Mouse (Mus musculus) lung, postnatal 0 days (tissue): ENCODE results near the gene Zfp738. TPM values are rescaled to one million over a fixed set of nuclear protein-coding genes. Genes with fewer than 3 reads are reported as not detected.
A peak's percentile ranks its signal among the peaks of the same experiment; 100 is the strongest.

ENCODE experiments used
- ATAC-seq: fragments of 200-750 bp; cut with Nextera tagmentation; 2 replicates; pipeline ENCODE4 v1.8.0; 2017; ENCODE audit warnings: moderate library complexity
- DNase-seq: peaks from one replicate; pipeline ENCODE4 v3.0.0-alpha.2; 2016; ENCODE audit warnings: low spot score
- H3K27ac ChIP-seq: fragments of 300-500 bp; sonication (generic); 2 replicates; pipeline ENCODE4 v1.5.1; 2014; ENCODE audit warnings: antibody characterized with exemption, mild to moderate bottlenecking, low read length, mixed read lengths
- H3K27me3 ChIP-seq: fragments of 300-500 bp; sonication (generic); replicated peaks from 2 replicates; pipeline ENCODE4 v1.6.1; 2014; ENCODE audit warnings: low read length, mixed read lengths; ENCODE audit not compliant: insufficient read depth
- H3K36me3 ChIP-seq: fragments of 300-500 bp; sonication (generic); 2 replicates; pipeline ENCODE4 v1.6.1; 2014; ENCODE audit warnings: low read length, mixed read lengths; ENCODE audit not compliant: insufficient read depth
- H3K4me1 ChIP-seq: fragments of 300-500 bp; sonication (generic); 2 replicates; pipeline ENCODE4 v1.6.1; 2014; ENCODE audit warnings: antibody characterized with exemption, low read depth, low read length, mixed read lengths; ENCODE audit not compliant: insufficient read depth
- H3K4me2 ChIP-seq: fragments of 300-500 bp; sonication (generic); replicated peaks from 2 replicates; pipeline ENCODE4 v1.6.1; 2014; ENCODE audit warnings: low read depth, mild to moderate bottlenecking, low read length, moderate library complexity, mixed read lengths
- H3K4me3 ChIP-seq: fragments of 300-500 bp; sonication (generic); 2 replicates; pipeline ENCODE4 v1.5.1; 2014; ENCODE audit warnings: low read depth, low read length
- H3K9ac ChIP-seq: fragments of 300-500 bp; sonication (generic); replicated peaks from 2 replicates; pipeline ENCODE4 v1.6.1; 2014; ENCODE audit warnings: low read depth, mild to moderate bottlenecking
- H3K9me3 ChIP-seq: fragments of 300-500 bp; sonication (generic); 2 replicates; pipeline ENCODE4 v1.6.1; 2016; ENCODE audit warnings: low read length, mixed read lengths
- CTCF ChIP-seq: IDR thresholded peaks from 2 replicates; pipeline ENCODE4 v1.5.1; 2016; ENCODE audit warnings: antibody characterized with exemption, mild to moderate bottlenecking
- EP300 ChIP-seq: IDR thresholded peaks from 2 replicates; pipeline ENCODE4 v1.6.1; 2016; ENCODE audit warnings: antibody characterized with exemption, mild to moderate bottlenecking, control low read depth
- WGBS: fragments of 180-500 bp; shearing (Covaris S2); extraction: QIAGEN DNeasy Blood & Tissue Kit; methylation state at CpG from one replicate; pipeline ENCODE4 v1.1.7; 2014; 5-methylcytosine and 5-hydroxymethylcytosine counted together
- polyA plus RNA-seq: library from polyadenylated mRNA; unstranded; fragments of >200 nt; fragmentation: Nextera tagmentation; extraction: Ambion mirVana; gene quantifications from 2 replicates; pipeline ENCODE4 v1.2.1, GENCODE M21; 2015

Zfp738 gene
- polyA plus RNA-seq, 1 experiment from 2014 or later = 5.8 TPM

DNA sequence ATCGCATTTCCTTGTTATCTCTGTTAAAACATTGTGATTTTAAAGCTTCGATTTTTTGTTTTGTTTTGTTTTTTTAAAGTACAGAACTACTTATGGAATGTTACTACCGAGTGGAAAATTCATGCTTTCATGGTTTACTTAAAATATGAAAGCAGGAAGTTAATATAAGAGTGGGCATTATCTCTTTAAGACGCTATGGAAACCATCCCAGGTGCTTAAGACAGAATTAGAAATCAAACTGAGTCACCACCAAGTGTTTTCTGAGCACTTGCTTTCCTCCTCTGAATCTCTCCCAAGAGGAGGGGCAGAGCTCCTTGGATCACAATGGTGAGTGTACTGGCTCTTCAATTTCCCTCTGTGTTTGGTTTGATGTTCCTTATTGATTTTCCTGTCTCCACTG lies 76.8 kb downstream of the Zfp738 start:
- no peak overlapping the region for H3K9ac ChIP-seq
- no peak overlapping the region for H3K27ac ChIP-seq
- TF ChIP-seq CTCF (no peak), EP300 (no peak)
- 0 out of 2 replicates have a peak overlapping the region, but pooled peaks have one; percentile 80 for H3K4me3 ChIP-seq
- ATAC-seq = no peak
- DNase-seq = peak; percentile 4
- H3K9me3 ChIP-seq = no peaks in the 10 kb centered on the region; the same call in 1 of the 2 replicates
- H3K27me3 ChIP-seq = no peaks in the 10 kb centered on the region
- WGBS = 76% methylated on average over 4 of the region's 4 CpGs
- no peak overlapping the region; the same call in 1 of the 2 replicates for H3K4me2 ChIP-seq
- H3K36me3 ChIP-seq = no peaks in the 10 kb centered on the region
- no peaks in the 10 kb centered on the region; the same call in 1 of the 2 replicates for H3K4me1 ChIP-seq

DNA sequence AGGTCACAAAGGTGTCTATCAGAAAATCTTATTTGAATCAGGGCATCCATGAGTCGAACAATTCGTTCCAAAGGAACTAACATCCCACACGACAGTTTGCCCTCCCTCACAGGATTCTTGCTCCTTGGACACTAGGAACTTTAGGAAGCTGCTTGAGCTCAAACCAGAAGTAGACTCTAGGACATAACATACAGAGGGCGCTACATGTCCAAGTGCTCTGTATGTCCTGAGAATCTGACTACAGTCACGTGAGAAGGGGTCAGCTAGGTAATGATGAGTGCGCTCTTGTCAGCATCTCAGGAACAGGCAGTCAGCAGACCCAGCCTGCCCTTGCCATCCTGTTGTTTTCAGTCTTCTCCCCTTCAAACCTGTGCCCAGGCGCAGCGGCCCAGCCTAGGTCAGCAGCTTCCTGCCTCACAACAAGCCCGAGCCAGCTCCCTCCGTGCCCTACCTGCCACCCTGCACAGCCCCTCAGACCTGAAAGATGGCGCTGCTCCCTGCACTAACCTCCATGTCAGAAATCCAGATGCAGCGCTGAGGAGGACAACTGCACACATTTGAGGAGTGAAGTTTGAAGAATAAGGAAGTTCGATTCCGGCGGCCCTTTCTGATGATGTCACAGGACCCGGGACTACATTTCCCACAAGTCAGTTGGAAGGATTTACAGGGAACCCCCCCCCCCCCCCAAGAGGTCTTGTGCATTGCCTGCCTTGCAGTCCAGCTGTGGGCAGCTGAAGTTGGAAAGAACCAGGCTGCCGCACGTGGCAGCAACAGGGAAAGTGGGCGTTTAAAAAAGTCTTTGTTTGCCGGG lies 77.6 kb downstream of the Zfp738 start, which contains the start of gene Zfp729b:
TSS of gene Zfp729b (minus strand) at position 642 of the 811 bp plus-strand sequence.
- peak; percentile 99 for ATAC-seq
- H3K27me3 ChIP-seq = no peaks in the 10 kb centered on the region

More for the DNA sequence above, 77.6 kb downstream of the Zfp738 start, which contains the start of gene Zfp729b:
- WGBS = 1% methylated on average over 20 of the region's 20 CpGs
- peak within 1 kb of the TSS; percentile 56 for H3K4me2 ChIP-seq
- H3K27ac ChIP-seq = peak within 1 kb of the TSS; percentile 73
- peak; percentile 75 for TF ChIP-seq CTCF
- TF ChIP-seq EP300 = no peak
- H3K9ac ChIP-seq = peak within 1 kb of the TSS; percentile 81
- no peaks in the 10 kb centered on the region; the same call in 1 of the 2 replicates for H3K9me3 ChIP-seq
- peak within 1 kb of the TSS; percentile 80 for H3K4me3 ChIP-seq
- H3K36me3 ChIP-seq = no peaks in the 10 kb centered on the region
- DNase-seq = peak; percentile 93
- no peaks in the 10 kb centered on the region; the same call in 1 of the 2 replicates for H3K4me1 ChIP-seq

Other genes with a start within 250 kb of the Zfp738 start
- gene Zfp874a, start 235.4 kb downstream of the Zfp738 start, polyA plus RNA-seq = 7.9 and 8.8 TPM in 2 replicates
- gene Zfp874b, start 202.8 kb downstream of the Zfp738 start, polyA plus RNA-seq = 3.4 and 4.4 TPM in 2 replicates
- 6.5 and 6.8 TPM in 2 replicates for gene Zfp58, start 186.5 kb downstream of the Zfp738 start, polyA plus RNA-seq
- gene Gm26965, start 160.9 kb downstream of the Zfp738 start, polyA plus RNA-seq = 0.12 and 0.39 TPM in 2 replicates
- 33.8 and 40.5 TPM in 2 replicates for gene Zfp87, start 160.9 kb downstream of the Zfp738 start, polyA plus RNA-seq
- gene Zfp748, start 133.2 kb downstream of the Zfp738 start, polyA plus RNA-seq = 5.5 and 6.7 TPM in 2 replicates
- gene Zfp729b, start 77.4 kb downstream of the Zfp738 start, polyA plus RNA-seq = 2.9 and 3.4 TPM in 2 replicates
- not detected in 2 replicates for gene Gm49345, start 49.3 kb downstream of the Zfp738 start, polyA plus RNA-seq
- 1.9 and 2.4 TPM in 2 replicates for gene Zfp729a, start 49.3 kb downstream of the Zfp738 start, polyA plus RNA-seq
- 2.3 and 2.7 TPM in 2 replicates for gene Zfp65, start 42.1 kb upstream of the Zfp738 start, polyA plus RNA-seq
- 4.2 and 4.8 TPM in 2 replicates for gene Zfp85, start 68.2 kb upstream of the Zfp738 start, polyA plus RNA-seq
- gene Zfp493, start 92.6 kb upstream of the Zfp738 start, polyA plus RNA-seq = 0.75 and 0.93 TPM in 2 replicates
- gene Zfp273, start 126.7 kb upstream of the Zfp738 start, polyA plus RNA-seq = 4.1 and 4.9 TPM in 2 replicates
- 2.7 and 3.7 TPM in 2 replicates for gene Gm10037, start 144.0 kb upstream of the Zfp738 start, polyA plus RNA-seq
- not detected in 2 replicates for gene BC048507, start 176.3 kb upstream of the Zfp738 start, polyA plus RNA-seq